Mouse (Mus musculus) hindbrain, embryonic 12.5 days (tissue): ENCODE data around the gene Lrrc58. TPM values are rescaled to one million over a fixed set of nuclear protein-coding genes. Genes with fewer than 3 reads are reported as not detected.
A peak's percentile ranks its signal among the peaks of the same experiment; 100 is the strongest.

Source experiments
- ATAC-seq: fragments of 200-750 bp; cut with Nextera tagmentation; 2 replicates; pipeline ENCODE4 v1.8.0; 2017; ENCODE audit warnings: moderate TSS enrichment; ENCODE audit not compliant: low FRiP score
- H3K27ac ChIP-seq: fragments of 300-500 bp; sonication (generic); 2 replicates; pipeline ENCODE4 v1.5.1; 2016; ENCODE audit warnings: mild to moderate bottlenecking
- H3K27me3 ChIP-seq: fragments of 300-500 bp; sonication (generic); 2 replicates; pipeline ENCODE4 v1.6.1; 2016; ENCODE audit warnings: mild to moderate bottlenecking
- H3K36me3 ChIP-seq: fragments of 300-500 bp; sonication (generic); 2 replicates; pipeline ENCODE4 v1.6.1; 2016; ENCODE audit warnings: mild to moderate bottlenecking
- H3K4me1 ChIP-seq: fragments of 300-500 bp; sonication (generic); 2 replicates; pipeline ENCODE4 v1.6.1; 2016
- H3K4me2 ChIP-seq: fragments of 300-500 bp; sonication (generic); replicated peaks from 2 replicates; pipeline ENCODE4 v1.6.1; 2016; ENCODE audit warnings: mild to moderate bottlenecking
- H3K4me3 ChIP-seq: fragments of 300-500 bp; sonication (generic); 2 replicates; pipeline ENCODE4 v1.5.1; 2016; ENCODE audit warnings: mild to moderate bottlenecking
- H3K9ac ChIP-seq: fragments of 300-500 bp; sonication (generic); 2 replicates; pipeline ENCODE4 v1.6.1; 2016; ENCODE audit warnings: mild to moderate bottlenecking, moderate library complexity
- H3K9me3 ChIP-seq: fragments of 300-500 bp; sonication (generic); replicated peaks from 2 replicates; pipeline ENCODE4 v1.6.1; 2016; ENCODE audit warnings: mild to moderate bottlenecking
- WGBS: fragments of 180-500 bp; shearing (Covaris S2); methylation state at CpG from one replicate; pipeline ENCODE4 v1.1.7; 2016; 5-methylcytosine and 5-hydroxymethylcytosine counted together
- polyA plus RNA-seq: library from polyadenylated mRNA; unstranded; fragments of >200 nt; fragmentation: Nextera tagmentation; extraction: Ambion mirVana; gene quantifications from 2 replicates; pipeline ENCODE4 v1.2.1, GENCODE M21; 2016

The Lrrc58 gene
- polyA plus RNA-seq, 1 experiment from 2014 or later: 65.8 TPM

DNA sequence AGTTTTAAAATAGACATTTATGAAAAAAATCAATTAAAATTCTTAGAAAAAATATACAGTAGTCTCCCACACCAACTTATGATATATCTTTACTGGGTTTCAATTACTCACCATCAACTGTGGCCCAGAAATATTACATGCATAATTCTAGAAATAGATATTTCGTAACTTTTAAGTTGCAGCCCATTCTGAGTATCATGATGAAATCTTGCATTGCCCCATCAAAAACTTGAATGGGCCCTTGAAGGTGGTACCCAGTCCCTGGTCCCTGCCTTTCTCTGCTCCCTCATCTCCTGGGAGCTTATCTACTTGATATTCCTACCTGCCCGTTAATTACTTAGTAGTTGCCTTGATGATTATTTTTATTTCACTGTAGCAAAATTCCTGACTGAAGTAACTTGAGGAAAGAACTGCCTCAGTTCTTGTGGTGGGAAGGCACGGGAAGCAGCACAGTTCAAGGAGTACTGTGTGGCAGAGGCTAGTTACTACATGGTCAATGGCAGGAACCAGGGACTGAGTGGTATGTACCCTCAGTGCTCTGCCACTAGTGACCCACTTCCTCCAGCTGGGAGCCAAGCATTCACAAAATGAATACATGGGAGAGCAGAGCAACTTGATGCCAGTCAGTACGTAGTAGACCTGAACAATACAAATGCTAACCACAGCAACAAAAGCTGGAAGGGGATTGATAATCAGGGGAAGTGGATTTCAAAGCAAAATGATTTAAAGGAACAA, 6.5 kb downstream of the Lrrc58 start:
- Histone ChIP-seq H3K4me2 (no peak overlapping the region), H3K9me3 (no peaks in the 10 kb centered on the region), H3K4me3 (no peak overlapping the region), H3K27ac (no peak overlapping the region), H3K36me3 (peaks cover 21% of the 10 kb centered on the region), H3K4me1 (peaks cover 26% of the 10 kb centered on the region), H3K27me3 (no peaks in the 10 kb centered on the region), H3K9ac (no peak overlapping the region)
- ATAC-seq: no peak
- 85% methylated on average over 4 of the region's 4 CpGs for WGBS

DNA sequence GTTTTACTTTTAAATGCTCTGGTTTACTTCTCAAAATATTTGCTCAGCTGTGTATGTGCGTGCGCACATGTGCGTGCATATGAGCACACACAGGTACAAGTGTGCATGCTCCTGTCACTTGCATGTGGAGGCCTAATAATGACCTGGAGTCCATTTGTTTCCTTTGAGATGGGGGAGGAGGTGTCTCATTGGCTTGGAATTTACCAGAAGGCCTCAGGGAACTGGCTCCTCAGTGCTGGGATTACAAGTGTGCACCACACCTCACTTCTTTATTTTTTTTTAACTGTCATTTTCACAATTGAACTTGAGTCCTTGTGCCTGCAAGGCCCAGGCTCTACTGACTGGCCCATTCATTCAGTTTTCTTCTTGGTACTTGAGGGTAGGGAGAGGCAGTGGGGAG, 9.2 kb downstream of the Lrrc58 start:
- ATAC-seq: no peak
- peaks cover 47% of the 10 kb centered on the region for H3K36me3 ChIP-seq
- WGBS: 98% methylated on average over 3 of the region's 3 CpGs

DNA sequence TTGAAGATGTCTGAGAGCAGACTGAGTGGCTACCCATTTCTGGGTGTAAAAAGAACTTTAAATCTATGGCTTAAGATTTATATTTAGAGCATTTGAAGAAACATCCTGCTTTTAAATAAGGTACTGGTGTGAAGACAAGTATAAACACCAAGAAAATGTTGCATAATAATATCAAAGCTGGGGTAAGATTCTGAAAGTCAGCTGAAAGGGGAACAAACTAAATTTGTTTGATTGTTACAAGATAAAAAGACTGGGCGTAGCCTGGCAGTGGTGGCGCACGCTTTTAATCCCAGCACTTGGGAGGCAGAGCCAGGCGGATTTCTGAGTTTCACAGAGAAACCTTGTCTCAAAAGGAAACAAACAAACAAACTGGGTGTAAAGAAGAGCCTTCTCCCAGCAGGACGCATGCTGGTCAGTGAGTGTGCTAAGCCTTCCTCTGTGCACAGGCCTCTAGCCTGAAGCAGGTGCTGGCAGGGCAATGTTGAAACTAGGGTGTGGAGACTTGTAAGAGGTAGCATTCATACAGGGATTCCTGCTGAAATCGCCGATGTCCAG, 10.8 kb downstream of the Lrrc58 start:
- H3K36me3 ChIP-seq: peaks cover 62% of the 10 kb centered on the region

More for the DNA sequence above, 9.2 kb downstream of the Lrrc58 start:
- H3K27me3 ChIP-seq: no peaks in the 10 kb centered on the region
- no peak overlapping the region for H3K4me3 ChIP-seq
- no peaks in the 10 kb centered on the region for H3K9me3 ChIP-seq
- H3K4me1 ChIP-seq: peaks cover 7% of the 10 kb centered on the region
- H3K27ac ChIP-seq: no peak overlapping the region
- no peak overlapping the region for H3K4me2 ChIP-seq
- H3K9ac ChIP-seq: no peak overlapping the region

DNA sequence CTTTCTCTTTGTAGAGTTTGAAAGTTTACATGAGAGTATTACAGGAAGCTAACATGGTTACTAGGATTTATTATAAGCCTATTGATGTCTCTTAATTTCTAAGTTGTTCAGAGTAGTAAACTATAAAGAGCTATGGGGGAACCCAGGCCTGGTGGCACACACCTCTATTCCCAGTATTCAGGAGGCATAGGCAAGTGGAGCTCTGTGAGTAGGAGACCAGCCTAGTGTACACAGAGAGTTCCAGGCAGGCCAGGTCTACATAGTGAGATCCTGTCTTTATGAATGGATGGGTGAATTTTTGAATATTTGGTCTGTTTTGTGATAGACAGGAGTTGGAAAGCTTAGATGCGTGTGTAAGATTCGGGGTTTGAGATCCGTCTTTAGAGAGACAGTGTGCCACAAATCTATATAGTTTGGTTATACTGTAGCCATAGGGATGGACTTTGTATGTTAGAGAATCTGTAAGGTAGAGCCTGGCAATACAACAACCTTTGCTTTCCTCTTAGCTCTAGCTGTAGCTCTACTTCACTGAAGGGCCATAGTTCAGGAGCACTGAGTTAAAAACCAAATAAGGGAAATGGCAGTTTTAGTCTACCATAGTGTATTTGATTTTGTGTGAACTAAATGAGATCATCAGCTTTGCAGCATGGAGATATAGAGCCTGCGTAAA, 11.7 kb downstream of the Lrrc58 start:
- Histone ChIP-seq H3K36me3 (peaks cover 65% of the 10 kb centered on the region), H3K9ac (no peak overlapping the region), H3K27ac (no peak overlapping the region), H3K9me3 (no peaks in the 10 kb centered on the region), H3K27me3 (no peaks in the 10 kb centered on the region), H3K4me1 (peaks cover 4% of the 10 kb centered on the region), H3K4me3 (no peak overlapping the region), H3K4me2 (no peak overlapping the region)
- no peak for ATAC-seq
- WGBS: 96% methylated on average over 4 of the region's 4 CpGs

More for the DNA sequence above, 10.8 kb downstream of the Lrrc58 start:
- Histone ChIP-seq H3K4me2 (no peak overlapping the region), H3K9ac (no peak overlapping the region), H3K4me1 (peaks cover 7% of the 10 kb centered on the region), H3K27ac (no peak overlapping the region), H3K9me3 (no peaks in the 10 kb centered on the region), H3K4me3 (no peak overlapping the region), H3K27me3 (no peaks in the 10 kb centered on the region)
- ATAC-seq: no peak
- 93% methylated on average over 7 of the region's 7 CpGs for WGBS

DNA sequence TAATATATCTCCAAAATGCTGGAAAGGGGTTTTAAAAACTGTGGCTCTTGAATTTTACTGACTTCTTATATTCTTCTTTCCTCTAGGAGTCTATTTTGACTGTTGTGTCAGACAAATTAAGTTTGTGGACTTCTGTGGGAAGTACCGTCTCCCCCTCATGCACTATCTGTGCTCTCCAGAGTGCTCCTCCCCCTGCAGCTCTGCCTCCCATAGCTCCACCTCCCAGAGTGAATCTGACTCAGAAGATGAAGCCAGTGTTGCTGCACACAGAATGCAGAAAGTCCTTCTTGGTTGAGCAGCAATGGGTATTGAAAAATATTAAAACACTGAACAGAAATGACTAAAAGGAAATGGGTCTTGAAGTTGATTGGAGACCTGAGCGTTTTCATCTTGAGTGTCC, 13.0 kb downstream of the Lrrc58 start:
- no peak overlapping the region for H3K27ac ChIP-seq
- H3K4me1 ChIP-seq: peaks cover 4% of the 10 kb centered on the region; the same call in 1 of the 2 replicates
- 89% methylated on average over 2 of the region's 2 CpGs for WGBS
- no peak overlapping the region for H3K9ac ChIP-seq
- ATAC-seq: no peak
- no peak overlapping the region for H3K4me2 ChIP-seq
- H3K27me3 ChIP-seq: no peaks in the 10 kb centered on the region
- no peaks in the 10 kb centered on the region for H3K9me3 ChIP-seq
- no peak overlapping the region for H3K4me3 ChIP-seq
- H3K36me3 ChIP-seq: peaks cover 65% of the 10 kb centered on the region

DNA sequence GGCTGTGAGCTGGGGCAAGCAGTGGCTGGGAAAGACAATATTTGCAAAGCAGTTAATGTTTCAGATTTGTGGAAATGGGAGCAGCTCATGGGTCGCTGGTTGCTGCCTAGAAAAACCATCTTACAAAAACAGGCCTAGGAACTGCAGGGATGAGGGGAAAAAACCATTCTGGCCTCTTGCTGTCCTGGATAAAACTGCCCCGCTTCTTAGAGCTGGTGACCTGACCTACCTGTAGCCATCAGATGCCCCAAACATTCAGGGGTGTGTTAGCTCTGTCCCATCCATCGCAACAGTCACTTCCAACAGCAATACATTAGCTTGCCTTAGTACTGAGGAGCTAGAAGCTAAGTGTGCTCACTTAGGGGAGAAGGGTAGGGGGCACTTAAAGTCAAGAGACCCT, 20.8 kb downstream of the Lrrc58 start:
- Histone ChIP-seq H3K9me3 (no peaks in the 10 kb centered on the region), H3K36me3 (peaks cover 3% of the 10 kb centered on the region), H3K9ac (no peak overlapping the region), H3K4me3 (no peak overlapping the region), H3K4me1 (peaks cover 4% of the 10 kb centered on the region; the same call in 1 of the 2 replicates), H3K4me2 (no peak overlapping the region), H3K27me3 (no peaks in the 10 kb centered on the region), H3K27ac (no peak overlapping the region)
- WGBS: 85% methylated on average over 3 of the region's 3 CpGs
- ATAC-seq: no peak

DNA sequence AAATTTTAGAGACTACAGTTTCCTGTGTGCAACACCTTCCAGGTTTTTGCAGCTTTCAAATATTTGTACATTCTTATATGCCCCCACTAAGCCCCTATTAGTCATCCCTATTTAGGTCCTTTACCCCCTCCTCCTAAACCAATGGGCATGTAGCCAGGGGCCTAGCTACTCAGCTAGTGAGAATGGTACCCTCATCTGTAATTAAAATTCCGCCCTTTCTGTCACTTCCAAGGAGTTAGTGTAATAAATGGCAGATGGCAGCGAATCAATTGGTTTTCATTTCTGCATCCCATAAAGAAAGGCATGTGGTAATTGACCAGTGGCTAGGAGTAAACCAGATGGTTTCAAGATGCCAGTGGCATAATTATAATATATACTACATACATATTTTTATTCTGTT, 24.5 kb downstream of the Lrrc58 start:
- Histone ChIP-seq H3K9ac (no peak overlapping the region), H3K4me2 (no peak overlapping the region), H3K4me3 (no peak overlapping the region), H3K4me1 (peaks cover 4% of the 10 kb centered on the region; the same call in 1 of the 2 replicates), H3K9me3 (no peaks in the 10 kb centered on the region), H3K27me3 (no peaks in the 10 kb centered on the region), H3K36me3 (no peaks in the 10 kb centered on the region), H3K27ac (no peak overlapping the region)
- peak; percentile 73 for ATAC-seq
- WGBS: 52% methylated on average over 2 of the region's 2 CpGs

DNA sequence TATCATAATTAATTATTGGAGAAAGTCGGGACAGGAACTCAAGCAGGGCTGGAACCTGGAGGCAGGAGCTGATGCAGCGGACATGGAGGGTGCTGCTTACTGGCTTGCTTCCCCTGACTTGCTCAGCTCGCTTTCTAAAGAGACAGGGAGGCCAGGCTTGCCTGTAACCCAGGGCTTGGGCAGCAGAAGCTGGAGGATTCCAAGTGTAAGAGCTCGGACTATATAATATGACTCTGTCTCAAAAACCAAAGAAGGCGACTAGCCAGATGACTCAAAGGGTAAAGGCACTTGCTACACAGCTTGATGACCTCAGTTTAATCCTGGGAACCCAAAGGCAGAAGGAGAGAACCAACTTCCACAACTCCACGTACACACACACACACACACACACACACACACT, 25.2 kb downstream of the Lrrc58 start:
- ATAC-seq: no peak
- no peaks in the 10 kb centered on the region for H3K36me3 ChIP-seq
- no peak overlapping the region for H3K9ac ChIP-seq
- no peak overlapping the region for H3K4me3 ChIP-seq
- no peaks in the 10 kb centered on the region for H3K9me3 ChIP-seq
- H3K4me2 ChIP-seq: no peak overlapping the region
- H3K27ac ChIP-seq: 0 out of 2 replicates have a peak overlapping the region, but pooled peaks have one; percentile 18
- peaks cover 4% of the 10 kb centered on the region; the same call in 1 of the 2 replicates for H3K4me1 ChIP-seq
- 65% methylated on average over 6 of the region's 6 CpGs for WGBS
- no peaks in the 10 kb centered on the region for H3K27me3 ChIP-seq

DNA sequence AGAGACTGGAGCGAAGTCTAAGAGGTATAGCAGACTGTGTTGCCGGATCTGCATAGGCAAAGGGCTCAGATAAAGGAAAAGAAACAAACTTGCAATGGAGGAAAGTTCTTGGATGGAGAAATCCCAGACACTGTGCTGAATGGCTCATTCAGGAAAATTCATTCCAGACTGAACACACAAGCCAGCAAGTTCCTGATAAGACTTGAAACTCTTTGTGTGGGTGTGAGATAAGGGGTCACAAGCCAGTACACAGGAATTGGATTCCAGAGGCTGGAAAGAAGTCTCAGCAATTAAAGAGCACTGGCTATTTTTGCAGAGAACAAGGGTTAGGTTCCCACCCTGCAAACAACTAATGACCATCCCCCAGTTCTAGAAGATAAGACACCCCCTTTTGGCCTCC, 25.8 kb downstream of the Lrrc58 start:
- H3K4me1 ChIP-seq: peaks cover 4% of the 10 kb centered on the region; the same call in 1 of the 2 replicates
- H3K9me3 ChIP-seq: no peaks in the 10 kb centered on the region
- H3K4me2 ChIP-seq: no peak overlapping the region
- no peak overlapping the region for H3K4me3 ChIP-seq
- no peak overlapping the region for H3K27ac ChIP-seq
- H3K27me3 ChIP-seq: no peaks in the 10 kb centered on the region
- WGBS: 85% methylated on average over 2 of the region's 2 CpGs
- no peaks in the 10 kb centered on the region for H3K36me3 ChIP-seq
- no peak overlapping the region for H3K9ac ChIP-seq
- ATAC-seq: no peak

DNA sequence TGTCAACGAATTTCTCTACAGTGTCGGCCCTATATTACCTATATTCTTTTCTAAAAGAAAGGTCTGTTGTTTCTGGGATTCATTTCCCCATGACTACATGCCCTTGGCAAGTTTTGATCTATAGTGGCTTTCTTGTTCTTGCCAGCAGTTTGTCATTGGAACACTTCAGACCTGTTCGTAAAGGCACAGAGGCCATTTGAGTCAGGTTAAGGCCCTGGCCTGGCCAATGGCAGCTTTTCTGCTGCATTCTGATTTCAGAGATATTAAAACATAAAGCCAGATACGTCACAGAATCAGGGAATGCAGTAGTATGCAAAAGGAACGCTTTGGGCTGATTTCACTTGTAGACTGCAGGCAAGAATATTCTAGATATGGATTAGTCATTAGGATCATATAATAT, 30.6 kb downstream of the Lrrc58 start:
- H3K4me2 ChIP-seq: no peak overlapping the region
- no peaks in the 10 kb centered on the region for H3K27me3 ChIP-seq
- H3K27ac ChIP-seq: no peak overlapping the region
- no peaks in the 10 kb centered on the region for H3K36me3 ChIP-seq
- H3K9me3 ChIP-seq: no peaks in the 10 kb centered on the region
- H3K9ac ChIP-seq: no peak overlapping the region
- no peak overlapping the region for H3K4me3 ChIP-seq
- WGBS: 79% methylated on average over 5 of the region's 5 CpGs
- 0 out of 2 replicates have a peak, but pooled peaks cover 2% of the 10 kb centered on the region for H3K4me1 ChIP-seq
- ATAC-seq: no peak

DNA sequence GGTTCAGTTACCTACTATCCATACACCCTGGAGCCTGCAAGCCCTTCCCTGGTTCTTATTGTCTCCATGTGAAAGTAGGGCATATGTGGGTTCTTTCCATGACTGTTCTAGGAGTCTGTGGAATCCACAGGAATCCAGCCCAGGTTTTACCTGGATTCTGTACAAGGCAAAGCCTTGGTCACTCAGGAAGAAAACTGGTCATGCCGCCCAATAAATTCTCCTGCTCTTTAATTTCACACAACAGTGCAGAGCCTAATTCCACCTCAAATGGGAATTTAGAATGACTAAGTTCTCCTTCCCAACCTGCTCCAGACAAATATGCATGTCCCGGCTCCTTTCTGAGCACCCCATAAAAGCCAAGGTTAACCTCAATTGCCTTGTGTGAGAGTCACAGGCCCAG, 31.2 kb downstream of the Lrrc58 start:
- H3K9me3 ChIP-seq: no peaks in the 10 kb centered on the region
- H3K27ac ChIP-seq: no peak overlapping the region
- H3K4me2 ChIP-seq: no peak overlapping the region
- no peak overlapping the region for H3K9ac ChIP-seq
- no peaks in the 10 kb centered on the region for H3K36me3 ChIP-seq
- ATAC-seq: no peak
- 0 out of 2 replicates have a peak, but pooled peaks cover 2% of the 10 kb centered on the region for H3K4me1 ChIP-seq
- 43% methylated on average over 2 of the region's 2 CpGs for WGBS
- H3K27me3 ChIP-seq: no peaks in the 10 kb centered on the region
- no peak overlapping the region for H3K4me3 ChIP-seq

DNA sequence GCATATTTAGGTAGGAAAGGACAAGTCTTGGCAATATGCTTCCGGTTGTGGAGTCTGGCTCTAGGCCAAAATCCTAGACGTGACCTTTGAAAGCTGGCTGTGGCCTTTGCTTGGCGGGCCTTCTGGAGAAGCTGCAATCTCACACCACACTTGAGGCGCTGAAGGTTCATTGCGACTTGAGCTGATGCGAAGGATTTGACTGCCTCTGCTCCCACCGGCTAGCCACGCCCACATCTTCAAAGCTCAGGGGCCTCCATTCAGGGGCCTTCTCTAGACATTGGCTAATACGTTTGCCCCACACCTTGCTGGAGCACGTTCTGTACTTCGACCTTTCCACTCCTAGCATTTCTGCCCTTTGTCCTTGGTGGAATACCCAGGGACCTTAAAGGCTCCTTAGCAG, 33.1 kb downstream of the Lrrc58 start:
- H3K27ac ChIP-seq: no peak overlapping the region
- no peak for ATAC-seq
- H3K4me3 ChIP-seq: no peak overlapping the region
- 39% methylated on average over 11 of the region's 11 CpGs for WGBS
- no peaks in the 10 kb centered on the region for H3K27me3 ChIP-seq
- H3K36me3 ChIP-seq: no peaks in the 10 kb centered on the region
- H3K4me1 ChIP-seq: 0 out of 2 replicates have a peak, but pooled peaks cover 2% of the 10 kb centered on the region
- no peaks in the 10 kb centered on the region for H3K9me3 ChIP-seq
- no peak overlapping the region for H3K9ac ChIP-seq
- H3K4me2 ChIP-seq: no peak overlapping the region
